Mouse (Mus musculus): Measurements from ENCODE around the gene Gprasp2. TPM values are rescaled to one million over a fixed set of nuclear protein-coding genes. Genes with fewer than 3 reads are reported as not detected.

Gene Gprasp2
- 0.89 and 0.99 TPM in 2 replicates for polyA plus RNA-seq (2012; rRNA removed)

GRCm38 (mm10) chrX:135838521-135839360 lies at the start of gene Gprasp2:
Gprasp2 (plus strand) TSS chrX:135839034.

GRCm38 (mm10) chrX:135797212-135797644 lies 41.6 kb upstream of the Gprasp2 start, which contains the start of gene Bhlhb9:
Bhlhb9 (plus strand) TSS chrX:135797594.

Other genes with a start within 250 kb of the Gprasp2 start
- gene Nxf7, start 240.3 kb upstream of the Gprasp2 start, polyA plus RNA-seq (2012; rRNA removed), result 0.14 and 0.20 TPM in 2 replicates
- not detected in 2 replicates for gene Prame, start 211.3 kb upstream of the Gprasp2 start, polyA plus RNA-seq (2012; rRNA removed)
- gene Tcp11x2, start 145.2 kb upstream of the Gprasp2 start, polyA plus RNA-seq (2012; rRNA removed), result not detected in 2 replicates
- gene Tmsb15a, start 113.8 kb upstream of the Gprasp2 start, polyA plus RNA-seq (2012; rRNA removed), result not detected in 2 replicates
- 1.5 and 1.6 TPM in 2 replicates for gene Armcx5, start 96.3 kb upstream of the Gprasp2 start, polyA plus RNA-seq (2012; rRNA removed)
- gene Gprasp1, start 96.3 kb upstream of the Gprasp2 start, polyA plus RNA-seq (2012; rRNA removed), result 5.2 and 5.4 TPM in 2 replicates
- gene Bhlhb9, start 41.4 kb upstream of the Gprasp2 start, polyA plus RNA-seq (2012; rRNA removed), result 8.2 and 8.6 TPM in 2 replicates
- 11.0 and 11.1 TPM in 2 replicates for gene Arxes2, start 154.8 kb downstream of the Gprasp2 start, polyA plus RNA-seq (2012; rRNA removed)
- 2.9 and 3.1 TPM in 2 replicates for gene Arxes1, start 194.3 kb downstream of the Gprasp2 start, polyA plus RNA-seq (2012; rRNA removed)
- gene Bex2, start 229.2 kb downstream of the Gprasp2 start, polyA plus RNA-seq (2012; rRNA removed), result 62.0 and 65.3 TPM in 2 replicates
- 0.29 and 0.37 TPM in 2 replicates for gene Nxf3, start 246.2 kb downstream of the Gprasp2 start, polyA plus RNA-seq (2012; rRNA removed)

Data from liver, embryonic 18 days (tissue).